Mouse (Mus musculus): ENCODE measurements around the gene Serpinb1a. TPM values are rescaled to one million over a fixed set of nuclear protein-coding genes. Genes with fewer than 3 reads are reported as not detected.
A peak's percentile ranks its signal among the peaks of the same experiment; 100 is the strongest.

The Serpinb1a gene
- polyA plus RNA-seq, 1 experiment from 2014 or later, result 0.67 TPM

DNA sequence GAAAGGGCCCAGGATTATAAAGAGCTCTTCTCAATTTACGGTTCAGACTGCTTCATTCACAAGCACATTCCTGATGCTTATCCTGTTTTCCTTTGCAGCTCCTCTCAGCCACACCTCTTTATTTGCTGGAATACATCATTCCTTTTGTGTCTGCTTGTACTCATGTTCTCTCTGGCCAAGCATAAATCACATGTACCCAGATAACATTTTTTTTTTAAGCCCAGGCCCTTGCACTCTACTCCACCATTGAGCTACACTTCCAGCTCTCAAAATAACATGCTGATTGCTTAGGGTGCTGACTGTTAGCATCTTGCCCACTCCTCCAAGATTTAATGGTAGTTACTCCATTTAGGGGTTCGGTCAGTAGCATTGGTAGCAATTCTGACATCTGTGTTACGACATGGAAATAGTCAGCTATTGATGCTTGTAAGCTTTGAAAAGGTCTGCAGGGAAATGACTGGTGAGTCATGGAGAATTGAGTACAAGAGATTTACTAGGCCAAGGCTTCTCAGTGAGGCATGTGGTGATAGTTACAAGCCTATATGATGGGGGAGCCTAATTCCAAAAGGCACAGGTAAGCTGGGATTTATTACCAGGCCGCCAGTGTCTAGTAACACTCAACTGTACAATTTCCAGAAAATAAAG lies 47.2 kb downstream of the Serpinb1a start:
- Histone ChIP-seq H3K27ac (replicated peaks) (no peak overlapping the region), H3K27me3 (replicated peaks; ENCODE audit: low read depth, poor library complexity, severe bottlenecking) (no peaks in the 10 kb centered on the region), H3K4me1 (peaks cover 31% of the 10 kb centered on the region), H3K9me3 (no peaks in the 10 kb centered on the region), H3K4me3 (peak overlapping the region; percentile 85), H3K36me3 (replicated peaks) (peaks cover 33% of the 10 kb centered on the region)
- no peak for DNase-seq (ENCODE audit: low spot score)
- 80% methylated on average over 4 of the region's 4 CpGs for WGBS

DNA sequence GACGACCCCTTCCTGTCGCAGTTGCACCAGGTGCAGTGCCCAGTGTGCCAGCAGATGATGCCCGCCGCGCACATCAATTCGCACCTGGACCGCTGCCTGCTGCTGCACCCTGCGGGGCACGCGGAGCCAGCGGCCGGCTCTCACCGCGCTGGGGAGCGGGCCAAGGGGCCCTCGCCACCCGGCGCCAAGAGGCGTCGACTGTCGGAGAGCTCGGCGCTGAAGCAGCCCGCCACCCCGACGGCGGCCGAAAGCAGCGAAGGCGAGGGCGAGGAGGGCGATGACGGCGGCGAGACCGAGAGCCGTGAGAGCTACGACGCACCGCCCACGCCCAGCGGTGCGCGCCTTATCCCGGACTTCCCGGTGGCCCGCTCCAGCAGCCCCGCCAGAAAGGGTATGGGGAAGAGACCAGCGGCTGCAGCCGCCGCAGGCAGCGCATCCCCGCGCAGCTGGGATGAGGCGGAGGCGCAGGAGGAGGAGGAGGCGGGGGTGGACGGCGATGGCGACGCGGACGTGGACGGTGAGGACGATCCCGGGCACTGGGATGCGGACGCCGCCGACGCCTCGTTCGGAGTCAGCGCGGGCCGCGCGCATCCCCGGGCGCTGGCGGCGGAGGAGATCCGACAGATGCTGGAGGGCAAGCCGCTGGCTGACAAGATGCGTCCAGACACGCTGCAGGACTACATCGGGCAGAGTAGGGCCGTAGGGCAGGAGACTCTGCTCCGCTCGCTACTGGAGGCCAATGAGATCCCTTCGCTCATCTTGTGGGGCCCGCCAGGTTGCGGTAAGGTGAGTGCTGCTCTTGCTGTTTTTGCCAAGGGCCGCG lies 48.5 kb downstream of the Serpinb1a start, which contains the start of gene D930007J09Rik:
Gene D930007J09Rik (minus strand): TSS at position 591 of the 823 bp plus-strand sequence.
- DNase-seq (ENCODE audit: low spot score), result peak; percentile 71
- H3K27me3 ChIP-seq (replicated peaks; ENCODE audit: low read depth, poor library complexity, severe bottlenecking), result no peaks in the 10 kb centered on the region
- WGBS, result under 1% methylated on average over 95 of the region's 95 CpGs
- H3K27ac ChIP-seq (replicated peaks), result peak within 1 kb of the TSS; percentile 87
- H3K36me3 ChIP-seq (replicated peaks), result peaks cover 20% of the 10 kb centered on the region
- H3K4me1 ChIP-seq, result peaks cover 31% of the 10 kb centered on the region
- peak within 1 kb of the TSS; percentile 85 for H3K4me3 ChIP-seq
- H3K9me3 ChIP-seq, result no peaks in the 10 kb centered on the region

DNA sequence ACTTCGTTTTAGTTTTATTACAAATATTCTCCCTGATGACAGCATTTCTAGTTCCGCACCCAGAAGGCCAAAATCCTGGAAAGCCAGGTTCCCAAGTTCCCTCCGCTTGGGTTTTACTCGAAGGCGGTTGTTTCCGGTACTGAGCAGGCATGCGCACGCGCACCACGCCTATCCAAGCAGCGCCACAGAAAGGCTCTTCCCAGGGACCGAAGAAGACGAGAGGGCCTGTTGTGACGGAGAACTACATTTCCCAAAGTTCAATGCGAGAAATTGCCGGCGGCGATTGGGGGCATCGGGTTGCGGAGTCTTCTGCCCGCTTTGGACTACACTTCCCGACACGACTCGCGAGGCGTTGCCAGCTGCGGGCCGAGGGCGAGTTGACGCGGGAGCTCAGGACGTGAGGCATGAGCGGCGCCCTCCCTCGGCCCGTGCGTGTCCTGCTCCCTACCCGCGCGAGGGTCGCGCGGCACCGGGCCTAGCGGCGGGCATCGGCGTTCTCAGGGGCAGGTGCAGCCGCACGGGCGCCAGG lies 49.2 kb downstream of the Serpinb1a start, which contains the start of gene Wrnip1:
Gene Wrnip1 (plus strand): TSS at position 346 of the 529 bp plus-strand sequence.
- Histone ChIP-seq H3K9me3 (no peaks in the 10 kb centered on the region), H3K36me3 (replicated peaks) (peaks cover 13% of the 10 kb centered on the region), H3K27ac (replicated peaks) (peak within 1 kb of the TSS; percentile 87), H3K4me1 (peaks cover 31% of the 10 kb centered on the region), H3K4me3 (peak within 1 kb of the TSS; percentile 85), H3K27me3 (replicated peaks; ENCODE audit: low read depth, poor library complexity, severe bottlenecking) (no peaks in the 10 kb centered on the region)
- WGBS, result under 1% methylated on average over 51 of the region's 51 CpGs
- DNase-seq (ENCODE audit: low spot score), result peak; percentile 98

DNA sequence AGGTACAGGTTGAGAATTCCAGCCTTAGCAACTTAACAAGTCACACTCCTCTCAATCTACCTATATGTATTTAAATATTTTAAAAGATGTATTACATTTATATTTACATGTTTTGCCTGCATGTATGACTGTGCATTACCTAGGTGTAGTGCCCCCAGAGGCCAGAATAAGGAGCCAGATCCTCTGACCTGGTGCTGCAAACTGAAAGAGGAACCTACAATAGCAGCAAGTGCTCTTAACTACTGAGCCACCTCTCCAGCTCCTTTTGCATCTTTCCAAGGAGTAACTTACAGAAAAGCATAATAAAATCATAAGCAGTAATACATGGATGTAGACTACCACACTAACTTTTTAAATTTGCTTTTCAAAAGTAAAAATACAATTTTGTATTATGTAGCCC lies 50.1 kb downstream of the Serpinb1a start:
- DNase-seq (ENCODE audit: low spot score), result no peak
- H3K9me3 ChIP-seq, result no peaks in the 10 kb centered on the region
- H3K27ac ChIP-seq (replicated peaks), result peak overlapping the region; percentile 79; the same call in 1 of the 2 replicates
- H3K4me3 ChIP-seq, result peak overlapping the region; percentile 85
- peaks cover 31% of the 10 kb centered on the region for H3K4me1 ChIP-seq
- H3K36me3 ChIP-seq (replicated peaks), result 0 out of 2 replicates have a peak, but pooled peaks cover 4% of the 10 kb centered on the region
- H3K27me3 ChIP-seq (replicated peaks; ENCODE audit: low read depth, poor library complexity, severe bottlenecking), result no peaks in the 10 kb centered on the region

DNA sequence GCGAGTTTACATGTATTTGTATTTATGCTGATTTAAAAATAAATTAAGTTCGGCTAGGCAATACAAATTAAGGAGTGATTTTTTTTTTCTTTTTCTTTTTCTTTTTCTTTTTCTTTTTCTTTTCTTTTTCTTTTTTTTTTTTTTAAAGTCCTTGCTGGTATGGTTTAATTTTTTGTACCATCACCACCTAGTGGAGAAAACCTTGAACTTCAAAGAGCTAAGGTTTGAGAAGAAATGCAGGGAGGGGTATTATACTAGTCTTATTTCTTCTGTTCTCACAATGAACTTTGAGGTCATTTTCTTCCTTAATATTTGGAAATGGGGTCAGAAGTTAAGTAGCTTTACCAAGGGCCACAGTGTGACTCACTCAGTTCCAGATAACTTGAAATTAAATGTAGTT lies 51.9 kb downstream of the Serpinb1a start:
- Histone ChIP-seq H3K9me3 (no peaks in the 10 kb centered on the region), H3K4me3 (no peak overlapping the region), H3K36me3 (replicated peaks) (0 out of 2 replicates have a peak, but pooled peaks cover under 1% of the 10 kb centered on the region), H3K4me1 (peaks cover 26% of the 10 kb centered on the region), H3K27ac (replicated peaks) (no peak overlapping the region), H3K27me3 (replicated peaks; ENCODE audit: low read depth, poor library complexity, severe bottlenecking) (no peaks in the 10 kb centered on the region)
- no peak for DNase-seq (ENCODE audit: low spot score)
- WGBS, result 65% methylated on average over 2 of the region's 2 CpGs

DNA sequence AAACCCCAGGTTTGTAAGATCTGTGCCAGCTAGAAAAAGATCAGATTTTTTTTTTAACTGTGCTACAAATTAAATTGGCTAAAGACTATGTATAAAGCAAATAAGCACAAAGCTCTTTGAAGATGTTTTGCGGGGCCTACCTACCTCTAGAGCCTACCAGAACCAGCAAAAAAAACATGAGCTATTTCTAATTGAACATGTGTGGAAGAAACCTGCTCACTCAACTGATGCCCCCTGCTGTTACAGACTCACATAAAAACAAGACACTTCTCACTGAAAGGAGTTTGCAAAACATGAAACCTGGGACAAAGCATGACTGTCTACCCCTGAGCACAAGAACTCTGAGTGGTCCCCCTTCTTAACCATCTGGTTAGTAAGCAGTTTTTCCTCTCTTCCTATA lies 53.9 kb downstream of the Serpinb1a start:
- no peaks in the 10 kb centered on the region for H3K27me3 ChIP-seq (replicated peaks; ENCODE audit: low read depth, poor library complexity, severe bottlenecking)
- H3K9me3 ChIP-seq, result no peaks in the 10 kb centered on the region
- 88% methylated on average over 1 of the region's 1 CpGs for WGBS
- peaks cover 5% of the 10 kb centered on the region; the same call in 1 of the 2 replicates for H3K4me1 ChIP-seq
- DNase-seq (ENCODE audit: low spot score), result no peak
- H3K36me3 ChIP-seq (replicated peaks), result no peaks in the 10 kb centered on the region
- no peak overlapping the region for H3K4me3 ChIP-seq
- no peak overlapping the region for H3K27ac ChIP-seq (replicated peaks)

DNA sequence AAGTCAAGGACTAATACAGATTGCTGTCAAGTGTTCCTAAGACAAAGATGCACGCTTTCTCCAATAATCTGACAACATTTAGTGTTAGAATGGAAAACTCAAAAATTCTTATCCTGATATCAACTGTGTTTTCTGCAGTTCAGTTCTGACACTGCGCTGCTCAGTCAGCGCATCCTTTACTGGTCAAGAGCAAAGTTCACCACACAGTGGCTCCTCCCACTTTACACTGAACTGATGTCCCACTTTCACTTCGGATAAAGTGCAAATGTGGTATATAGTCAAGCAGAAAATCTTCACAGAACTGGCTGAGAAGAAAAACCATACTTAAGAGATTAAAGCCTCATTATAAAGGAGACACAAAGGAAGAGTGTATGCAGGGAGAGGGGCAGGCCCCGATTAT lies 55.8 kb downstream of the Serpinb1a start:
- no peak for DNase-seq (ENCODE audit: low spot score)
- H3K9me3 ChIP-seq, result no peaks in the 10 kb centered on the region
- H3K4me3 ChIP-seq, result no peak overlapping the region
- H3K27me3 ChIP-seq (replicated peaks; ENCODE audit: low read depth, poor library complexity, severe bottlenecking), result no peaks in the 10 kb centered on the region
- no peaks in the 10 kb centered on the region for H3K4me1 ChIP-seq
- WGBS, result 87% methylated on average over 5 of the region's 5 CpGs
- H3K27ac ChIP-seq (replicated peaks), result no peak overlapping the region
- H3K36me3 ChIP-seq (replicated peaks), result no peaks in the 10 kb centered on the region

DNA sequence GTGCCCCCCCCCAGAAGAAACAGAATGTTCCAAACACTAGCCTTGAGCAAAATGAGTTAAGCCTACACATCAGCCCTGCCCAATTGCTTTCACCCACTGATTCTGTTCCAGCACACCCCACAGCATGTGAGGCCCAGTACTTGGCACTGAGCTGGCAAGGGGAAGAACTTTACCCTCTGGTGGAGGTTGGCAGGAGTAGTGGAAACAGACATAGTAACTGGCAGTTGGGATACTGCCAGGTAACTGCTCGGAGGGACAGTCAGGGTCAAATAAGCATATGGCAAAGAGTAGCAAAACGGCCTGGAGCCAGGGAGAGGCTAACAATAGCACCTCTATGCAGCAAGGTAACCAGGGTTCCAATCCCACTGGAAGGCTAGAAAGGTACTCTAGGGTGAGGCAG lies 56.4 kb downstream of the Serpinb1a start:
- 69% methylated on average over 2 of the region's 2 CpGs for WGBS
- H3K27me3 ChIP-seq (replicated peaks; ENCODE audit: low read depth, poor library complexity, severe bottlenecking), result no peaks in the 10 kb centered on the region
- no peaks in the 10 kb centered on the region for H3K36me3 ChIP-seq (replicated peaks)
- no peaks in the 10 kb centered on the region for H3K9me3 ChIP-seq
- DNase-seq (ENCODE audit: low spot score), result no peak
- H3K4me1 ChIP-seq, result no peaks in the 10 kb centered on the region
- no peak overlapping the region for H3K27ac ChIP-seq (replicated peaks)
- no peak overlapping the region for H3K4me3 ChIP-seq

Other genes with a start within 250 kb of the Serpinb1a start
- gene Mylk4, start 67.2 kb downstream of the Serpinb1a start, polyA plus RNA-seq (2016; fragmentation: Nextera tagmentation; extraction: Ambion mirVana), result 0.02 TPM in 1 of 2 replicates, not detected in the other
- gene Wrnip1, start 49.1 kb downstream of the Serpinb1a start, polyA plus RNA-seq (2016; fragmentation: Nextera tagmentation; extraction: Ambion mirVana), result 14.0 and 15.6 TPM in 2 replicates
- not detected in 2 replicates for gene D930007J09Rik, start 48.3 kb downstream of the Serpinb1a start, polyA plus RNA-seq (2016; fragmentation: Nextera tagmentation; extraction: Ambion mirVana)
- not detected in 2 replicates for gene Serpinb1c, start 47.0 kb upstream of the Serpinb1a start, polyA plus RNA-seq (2016; fragmentation: Nextera tagmentation; extraction: Ambion mirVana)
- 1.1 and 1.7 TPM in 2 replicates for gene Serpinb6b, start 114.0 kb upstream of the Serpinb1a start, polyA plus RNA-seq (2016; fragmentation: Nextera tagmentation; extraction: Ambion mirVana)
- gene Serpinb9, start 152.1 kb upstream of the Serpinb1a start, polyA plus RNA-seq (2016; fragmentation: Nextera tagmentation; extraction: Ambion mirVana), result 1.4 TPM in 2 replicates
- gene Serpinb9b, start 176.2 kb upstream of the Serpinb1a start, polyA plus RNA-seq (2016; fragmentation: Nextera tagmentation; extraction: Ambion mirVana), result not detected in 2 replicates
- 0.28 and 0.59 TPM in 2 replicates for gene Serpinb1b, start 227.4 kb upstream of the Serpinb1a start, polyA plus RNA-seq (2016; fragmentation: Nextera tagmentation; extraction: Ambion mirVana)

Measured in embryonic facial prominence, embryonic 10.5 days (tissue).